Mouse (Mus musculus) lung, postnatal 0 days (tissue): ENCODE results near the gene Capn8. TPM values are rescaled to one million over a fixed set of nuclear protein-coding genes. Genes with fewer than 3 reads are reported as not detected.

Experiments
- ATAC-seq: fragments of 200-750 bp; cut with Nextera tagmentation; 2 replicates; pipeline ENCODE4 v1.8.0; 2017; ENCODE audit warnings: moderate library complexity
- DNase-seq: peaks from one replicate; pipeline ENCODE4 v3.0.0-alpha.2; 2016; ENCODE audit warnings: low spot score
- H3K27ac ChIP-seq: fragments of 300-500 bp; sonication (generic); 2 replicates; pipeline ENCODE4 v1.5.1; 2014; ENCODE audit warnings: antibody characterized with exemption, mild to moderate bottlenecking, low read length, mixed read lengths
- H3K27me3 ChIP-seq: fragments of 300-500 bp; sonication (generic); replicated peaks from 2 replicates; pipeline ENCODE4 v1.6.1; 2014; ENCODE audit warnings: low read length, mixed read lengths; ENCODE audit not compliant: insufficient read depth
- H3K36me3 ChIP-seq: fragments of 300-500 bp; sonication (generic); 2 replicates; pipeline ENCODE4 v1.6.1; 2014; ENCODE audit warnings: low read length, mixed read lengths; ENCODE audit not compliant: insufficient read depth
- H3K4me1 ChIP-seq: fragments of 300-500 bp; sonication (generic); 2 replicates; pipeline ENCODE4 v1.6.1; 2014; ENCODE audit warnings: antibody characterized with exemption, low read depth, low read length, mixed read lengths; ENCODE audit not compliant: insufficient read depth
- H3K4me2 ChIP-seq: fragments of 300-500 bp; sonication (generic); replicated peaks from 2 replicates; pipeline ENCODE4 v1.6.1; 2014; ENCODE audit warnings: low read depth, mild to moderate bottlenecking, low read length, moderate library complexity, mixed read lengths
- H3K4me3 ChIP-seq: fragments of 300-500 bp; sonication (generic); 2 replicates; pipeline ENCODE4 v1.5.1; 2014; ENCODE audit warnings: low read depth, low read length
- H3K9ac ChIP-seq: fragments of 300-500 bp; sonication (generic); replicated peaks from 2 replicates; pipeline ENCODE4 v1.6.1; 2014; ENCODE audit warnings: low read depth, mild to moderate bottlenecking
- H3K9me3 ChIP-seq: fragments of 300-500 bp; sonication (generic); 2 replicates; pipeline ENCODE4 v1.6.1; 2016; ENCODE audit warnings: low read length, mixed read lengths
- CTCF ChIP-seq: IDR thresholded peaks from 2 replicates; pipeline ENCODE4 v1.5.1; 2016; ENCODE audit warnings: antibody characterized with exemption, mild to moderate bottlenecking
- EP300 ChIP-seq: IDR thresholded peaks from 2 replicates; pipeline ENCODE4 v1.6.1; 2016; ENCODE audit warnings: antibody characterized with exemption, mild to moderate bottlenecking, control low read depth
- WGBS: fragments of 180-500 bp; shearing (Covaris S2); extraction: QIAGEN DNeasy Blood & Tissue Kit; methylation state at CpG from one replicate; pipeline ENCODE4 v1.1.7; 2014; 5-methylcytosine and 5-hydroxymethylcytosine counted together
- polyA plus RNA-seq: library from polyadenylated mRNA; unstranded; fragments of >200 nt; fragmentation: Nextera tagmentation; extraction: Ambion mirVana; gene quantifications from 2 replicates; pipeline ENCODE4 v1.2.1, GENCODE M21; 2015

Gene Capn8
- polyA plus RNA-seq, 1 experiment from 2014 or later = 0.25 TPM

- Histone ChIP-seq H3K4me1 (no peaks in the 10 kb centered on the region; the same call in 1 of the 2 replicates), H3K9me3 (no peaks in the 10 kb centered on the region), H3K27ac (peak overlapping the region; percentile 48), H3K4me3 (no peak overlapping the region), H3K27me3 (no peaks in the 10 kb centered on the region), H3K9ac (no peak overlapping the region), H3K4me2 (no peak overlapping the region), H3K36me3 (no peaks in the 10 kb centered on the region)
- 21% methylated on average over 8 of the region's 8 CpGs for WGBS
- DNase-seq = no peak
- peak; percentile 19 for ATAC-seq
- TF ChIP-seq EP300 = no peak
- TF ChIP-seq CTCF = no peak
Observed at GRCm38 (mm10) chr1:182573856-182574665, 9.3 kb downstream of the Capn8 start.

DNA sequence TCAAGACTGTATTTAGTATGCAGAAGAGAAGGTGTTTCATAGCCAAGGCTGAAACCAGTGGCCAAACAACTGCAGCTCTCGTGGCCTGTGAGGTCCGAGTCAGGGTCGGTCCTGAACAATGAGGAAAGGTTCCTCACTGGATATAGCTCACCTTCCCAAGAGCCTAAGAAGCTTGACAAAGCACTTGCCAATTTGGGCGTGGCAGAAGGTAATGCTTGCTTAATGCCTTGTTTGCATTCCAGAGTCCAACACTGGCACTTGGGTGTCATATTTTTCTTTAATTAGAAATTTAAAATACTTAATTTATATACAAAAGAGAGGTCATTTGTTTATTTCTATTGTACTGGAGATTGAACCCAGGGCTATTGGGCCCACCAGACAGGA lies 9.9 kb downstream of the Capn8 start:
- no peaks in the 10 kb centered on the region for H3K36me3 ChIP-seq
- H3K4me2 ChIP-seq = no peak overlapping the region
- H3K4me3 ChIP-seq = no peak overlapping the region
- TF ChIP-seq CTCF (no peak), EP300 (0 out of 2 replicates have a peak, but pooled peaks have one; percentile 15)
- no peak overlapping the region for H3K9ac ChIP-seq
- H3K4me1 ChIP-seq = no peaks in the 10 kb centered on the region; the same call in 1 of the 2 replicates
- H3K27me3 ChIP-seq = no peaks in the 10 kb centered on the region
- WGBS = 56% methylated on average over 4 of the region's 4 CpGs
- DNase-seq (peak; percentile 64), ATAC-seq (peak; percentile 75)
- H3K9me3 ChIP-seq = no peaks in the 10 kb centered on the region
- H3K27ac ChIP-seq = peak overlapping the region; percentile 48

GRCm38 (mm10) chr1:182584169-182584568 lies 19.4 kb downstream of the Capn8 start:
- no peak overlapping the region for H3K4me2 ChIP-seq
- H3K27ac ChIP-seq = no peak overlapping the region
- peaks cover 6% of the 10 kb centered on the region for H3K4me1 ChIP-seq
- DNase-seq = no peak
- 83% methylated on average over 6 of the region's 6 CpGs for WGBS
- no peak overlapping the region for H3K9ac ChIP-seq
- no peak overlapping the region for H3K4me3 ChIP-seq
- H3K27me3 ChIP-seq = no peaks in the 10 kb centered on the region
- ATAC-seq = no peak
- no peaks in the 10 kb centered on the region for H3K36me3 ChIP-seq
- H3K9me3 ChIP-seq = no peaks in the 10 kb centered on the region
- TF ChIP-seq CTCF = no peak
- no peak for TF ChIP-seq EP300

DNA sequence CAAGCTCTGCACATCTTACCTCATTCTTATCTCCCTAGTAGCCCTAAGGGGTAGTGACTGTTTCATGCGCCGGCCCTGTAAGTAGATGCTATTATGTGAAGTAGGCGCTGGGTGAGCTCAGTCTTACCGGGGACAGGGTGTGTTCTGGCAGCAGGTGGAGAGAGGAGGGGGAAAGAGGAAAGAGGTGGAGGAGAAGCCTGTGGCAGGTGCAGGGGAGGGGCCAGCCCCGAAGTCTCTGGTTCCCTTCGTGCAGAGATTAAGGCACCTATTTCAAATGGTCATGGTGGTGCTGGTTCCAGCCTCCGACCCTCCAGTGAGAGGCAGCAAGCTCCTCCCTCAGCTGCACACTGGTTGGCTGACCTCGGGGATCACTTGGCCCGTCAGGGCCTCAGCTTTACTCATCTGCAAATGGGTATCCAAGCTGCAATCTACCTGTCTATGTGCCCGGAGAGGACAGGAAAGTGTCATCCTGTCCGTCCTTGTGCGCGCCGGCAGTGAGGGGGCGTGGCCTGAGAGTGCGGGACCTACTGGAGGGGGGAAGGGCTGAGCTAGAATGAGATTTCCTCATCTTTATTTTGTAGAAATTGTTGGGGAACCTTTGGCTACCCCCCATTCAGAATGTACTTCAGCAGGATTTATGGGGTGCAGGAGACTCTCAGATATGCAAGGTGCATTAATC lies 20.5 kb downstream of the Capn8 start:
- Histone ChIP-seq H3K4me2 (peak overlapping the region; percentile 56), H3K4me1 (peaks cover 6% of the 10 kb centered on the region), H3K4me3 (peak overlapping the region; percentile 21), H3K9ac (no peak overlapping the region), H3K36me3 (no peaks in the 10 kb centered on the region), H3K9me3 (no peaks in the 10 kb centered on the region), H3K27me3 (no peaks in the 10 kb centered on the region), H3K27ac (no peak overlapping the region)
- peak; percentile 87 for DNase-seq
- TF ChIP-seq EP300 (no peak), CTCF (no peak)
- WGBS = 12% methylated on average over 16 of the region's 16 CpGs
- peak; percentile 95 for ATAC-seq

DNA sequence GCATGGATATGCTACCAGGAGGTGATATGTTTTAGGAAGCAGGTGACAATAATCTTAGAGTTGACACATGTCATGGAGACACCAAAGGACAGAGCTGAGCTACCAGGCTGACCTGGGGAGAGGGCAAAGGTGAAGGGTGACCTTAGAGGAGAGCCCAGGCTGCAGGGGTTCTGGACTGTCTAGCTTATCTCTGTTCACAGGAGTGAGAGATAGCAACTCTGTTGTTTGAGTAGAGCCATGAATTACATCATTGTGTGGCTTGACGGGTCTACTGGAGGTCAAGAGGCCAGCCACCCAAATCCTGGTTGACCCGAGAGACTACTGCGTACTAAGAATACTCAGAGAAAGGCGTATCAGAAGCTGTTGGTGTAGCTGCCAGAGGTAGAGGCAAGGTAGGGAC lies 22.9 kb downstream of the Capn8 start:
- no peaks in the 10 kb centered on the region for H3K36me3 ChIP-seq
- ATAC-seq = no peak
- peaks cover 6% of the 10 kb centered on the region for H3K4me1 ChIP-seq
- TF ChIP-seq EP300 = no peak
- no peak for TF ChIP-seq CTCF
- DNase-seq = no peak
- H3K4me2 ChIP-seq = no peak overlapping the region
- H3K9ac ChIP-seq = no peak overlapping the region
- H3K4me3 ChIP-seq = no peak overlapping the region
- no peaks in the 10 kb centered on the region for H3K27me3 ChIP-seq
- no peak overlapping the region for H3K27ac ChIP-seq
- 60% methylated on average over 4 of the region's 4 CpGs for WGBS
- no peaks in the 10 kb centered on the region for H3K9me3 ChIP-seq

GRCm38 (mm10) chr1:182591491-182591890 lies 26.7 kb downstream of the Capn8 start:
- H3K36me3 ChIP-seq = no peaks in the 10 kb centered on the region
- H3K9me3 ChIP-seq = no peaks in the 10 kb centered on the region
- no peaks in the 10 kb centered on the region for H3K27me3 ChIP-seq
- H3K9ac ChIP-seq = no peak overlapping the region
- H3K27ac ChIP-seq = no peak overlapping the region
- no peak for TF ChIP-seq CTCF
- no peak for TF ChIP-seq EP300
- no peak for ATAC-seq
- no peak overlapping the region for H3K4me2 ChIP-seq
- DNase-seq = no peak
- 78% methylated on average over 7 of the region's 7 CpGs for WGBS
- no peaks in the 10 kb centered on the region for H3K4me1 ChIP-seq
- no peak overlapping the region for H3K4me3 ChIP-seq
